Mouse (Mus musculus): ENCODE measurements around the gene Klhl29.

DNA sequence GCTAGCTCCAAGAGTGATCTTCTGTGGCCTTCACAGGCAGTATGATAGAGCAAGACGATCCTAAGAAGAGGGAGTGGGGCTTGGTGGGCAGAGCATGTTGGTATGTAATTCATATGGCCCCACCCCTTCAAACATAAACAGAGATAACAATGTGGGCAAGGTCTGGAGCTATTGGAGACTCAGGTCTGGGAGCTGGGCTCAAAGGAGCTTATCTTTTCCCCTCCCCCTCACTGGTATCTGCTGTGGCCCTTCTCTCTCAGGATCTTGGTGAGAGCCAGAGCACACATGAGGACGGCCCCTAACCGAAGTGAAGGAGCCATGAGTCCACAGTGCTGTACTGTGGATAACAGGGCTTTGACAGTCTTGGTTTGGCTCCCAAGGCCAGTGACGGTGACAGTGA, 108.7 kb downstream of the Klhl29 start:
- TF ChIP-seq CTCF (IDR thresholded peaks at IDR 0.05; ENCODE audit: borderline replicate concordance, extremely low read depth, insufficient read depth, insufficient read length): no peak
- TF ChIP-seq POLR2A (IDR thresholded peaks at IDR 0.05; ENCODE audit: borderline replicate concordance, extremely low read depth, insufficient read depth, insufficient read length, poor library complexity, severe bottlenecking): no peak

Measured in brain, embryonic 14.5 days (tissue).